ENCODE assay signal across 25 mouse cellular contexts in genomic region chr6:4041821-4042220, GRCm38 (mm10). TPM values are rescaled to one million over a fixed set of nuclear protein-coding genes. Genes with fewer than 3 reads are reported as not detected.
A peak's percentile ranks its signal among the peaks of the same experiment; 100 is the strongest.
DNase-seq lines count a peak whose midpoint lies in the region; ATAC-seq and TF ChIP-seq lines count a peak whose summit lies in the region.
"Had no signal": no experiment of that assay in that cellular context is flagged by ENCODE, and none has a peak within 500 bp of the region (broad histone marks: within the 10 kb centered on the region; RNA-seq: fewer than 3 reads in every experiment).

No protein-coding gene starts in this region.

- no peak overlapping the region for H3K9ac ChIP-seq in intestine, embryonic 15.5 days
- no peak overlapping the region for H3K9ac ChIP-seq in intestine, postnatal 0 days (ENCODE audit: low read depth, low read length)
- no peak overlapping the region for H3K9ac ChIP-seq in intestine, embryonic 16.5 days (ENCODE audit: low read depth, low read length)

- H3K9me3 ChIP-seq in intestine, embryonic 15.5 days: no peaks in the 10 kb centered on the region
- no peaks in the 10 kb centered on the region for H3K9me3 ChIP-seq in intestine, postnatal 0 days (ENCODE audit: control insufficient read depth)
- no peaks in the 10 kb centered on the region for H3K9me3 ChIP-seq in intestine, embryonic 16.5 days (ENCODE audit: control insufficient read depth, low read length)
- H3K9me3 ChIP-seq: G1E had no signal

- no peaks in the 10 kb centered on the region for H3K36me3 ChIP-seq in intestine, embryonic 15.5 days
- H3K36me3 ChIP-seq in intestine, postnatal 0 days (ENCODE audit: control insufficient read depth, insufficient read depth): no peaks in the 10 kb centered on the region
- no peaks in the 10 kb centered on the region for H3K36me3 ChIP-seq in intestine, embryonic 16.5 days (ENCODE audit: control insufficient read depth, insufficient read depth, low read length)
- H3K36me3 ChIP-seq: G1E had no signal

- H3K4me1 ChIP-seq in intestine, embryonic 15.5 days (replicated peaks): no peaks in the 10 kb centered on the region
- H3K4me1 ChIP-seq in intestine, postnatal 0 days (replicated peaks; ENCODE audit: control insufficient read depth, insufficient read depth, low read length): no peaks in the 10 kb centered on the region
- H3K4me1 ChIP-seq in intestine, embryonic 16.5 days (ENCODE audit: control insufficient read depth, insufficient read depth, low read length): no peaks in the 10 kb centered on the region

- no peak for DNase-seq in layer of hippocampus, adult 2 months (ENCODE audit: low spot score in 2 of 2)
- DNase-seq: adrenal gland, adult 2 months; adrenal gland, adult 8-10 months; adrenal gland, postnatal 10 days; adrenal gland, postnatal 14 days; adrenal gland, postnatal 25 days; adrenal gland, postnatal 36 days; B cell, adult 2 months; cerebellum, adult 11 months; cerebellum, adult 11-12 months; cerebellum, adult 18-20 months had no signal

- TF ChIP-seq CTCF in intestine, postnatal 0 days (IDR thresholded peaks at IDR 0.05; ENCODE audit: low read depth): no peak
- TF ChIP-seq CTCF in layer of hippocampus, adult 2 months (conservative IDR thresholded peaks at IDR 0.05): no peak

- ATAC-seq in intestine, embryonic 15.5 days: peak; percentile 70
- ATAC-seq in intestine, postnatal 0 days: no peak
- peak; percentile 64 for ATAC-seq in intestine, embryonic 16.5 days
- ATAC-seq: activated CD4-positive, CD25-positive, alpha-beta regulatory T cell, adult 4 months; CD4-positive, CD25-positive, alpha-beta regulatory T cell, adult 4 months; Patski had no signal

- no peak overlapping the region for H3K27ac ChIP-seq in intestine, embryonic 15.5 days
- no peak overlapping the region for H3K27ac ChIP-seq in intestine, postnatal 0 days (ENCODE audit: low read depth, low read length)
- H3K27ac ChIP-seq in intestine, embryonic 16.5 days (ENCODE audit: low read length): no peak overlapping the region
- H3K27ac ChIP-seq in layer of hippocampus, adult 2 months: no peak overlapping the region

- 64% methylated on average over 1 of the region's 1 CpGs for WGBS in intestine, embryonic 15.5 days
- WGBS in intestine, postnatal 0 days: 39% methylated on average over 1 of the region's 1 CpGs
- 53% methylated on average over 1 of the region's 1 CpGs for WGBS in intestine, embryonic 16.5 days

- no peak overlapping the region for H3K4me2 ChIP-seq in intestine, embryonic 15.5 days (replicated peaks)
- no peak overlapping the region for H3K4me2 ChIP-seq in intestine, postnatal 0 days (replicated peaks; ENCODE audit: low read depth)
- H3K4me2 ChIP-seq in intestine, embryonic 16.5 days (ENCODE audit: low read depth, low read length): no peak overlapping the region

- no peak overlapping the region for H3K4me3 ChIP-seq in intestine, embryonic 15.5 days (replicated peaks)
- H3K4me3 ChIP-seq in intestine, postnatal 0 days (ENCODE audit: low read depth, low read length): no peak overlapping the region
- no peak overlapping the region for H3K4me3 ChIP-seq in intestine, embryonic 16.5 days (ENCODE audit: low read length)
- no peak overlapping the region for H3K4me3 ChIP-seq in layer of hippocampus, adult 2 months

- H3K27me3 ChIP-seq in intestine, embryonic 15.5 days (replicated peaks): no peaks in the 10 kb centered on the region
- H3K27me3 ChIP-seq in intestine, postnatal 0 days (replicated peaks; ENCODE audit: control insufficient read depth, insufficient read depth, low read length): no peaks in the 10 kb centered on the region
- no peaks in the 10 kb centered on the region for H3K27me3 ChIP-seq in intestine, embryonic 16.5 days (replicated peaks; ENCODE audit: control insufficient read depth, insufficient read depth, low read length)
- H3K27me3 ChIP-seq: CH12.LX had no signal

RNA-seq across cellular contexts. Expression of gene Gng11, which starts 38.1 kb away (rescaled TPM):
- polyA plus RNA-seq in intestine, embryonic 15.5 days (2015; fragmentation: Nextera tagmentation; extraction: Ambion mirVana): 76.9 and 86.9 TPM in 2 replicates
- 93.7 and 100 TPM in 2 replicates for polyA plus RNA-seq in intestine, postnatal 0 days (2015; fragmentation: Nextera tagmentation; extraction: Ambion mirVana)
- 74.0 and 78.3 TPM in 2 replicates for polyA plus RNA-seq in intestine, embryonic 16.5 days (2015; fragmentation: Nextera tagmentation; extraction: Ambion mirVana)
- total RNA-seq in layer of hippocampus, adult 2 months (2021): 10 to 100 TPM; 10.3 to 12.0 TPM
- total RNA-seq: CH12.LX, G1E, MEL had no signal
- polyA plus RNA-seq: activated CD4-positive, CD25-positive, alpha-beta regulatory T cell, adult 4 months; CD4-positive, CD25-positive, alpha-beta regulatory T cell, adult 4 months; G1E; Patski had no signal

RNA-seq across cellular contexts. Expression of gene Bet1, which starts 45.0 kb away (rescaled TPM):
- 76.4 and 86.8 TPM in 2 replicates for polyA plus RNA-seq in intestine, embryonic 15.5 days (2015; fragmentation: Nextera tagmentation; extraction: Ambion mirVana)
- polyA plus RNA-seq in intestine, postnatal 0 days (2015; fragmentation: Nextera tagmentation; extraction: Ambion mirVana): 103 and 110 TPM in 2 replicates
- polyA plus RNA-seq in intestine, embryonic 16.5 days (2015; fragmentation: Nextera tagmentation; extraction: Ambion mirVana): 70.6 and 82.2 TPM in 2 replicates
- 10 to 100 TPM; 23.0 to 28.0 TPM for total RNA-seq in layer of hippocampus, adult 2 months (2021)

RNA-seq across cellular contexts. Expression of gene Gngt1, which starts 48.2 kb away (rescaled TPM):
- not detected in 2 replicates for polyA plus RNA-seq in intestine, embryonic 15.5 days (2015; fragmentation: Nextera tagmentation; extraction: Ambion mirVana)
- 0.17 TPM in 1 of 2 replicates, not detected in the other for polyA plus RNA-seq in intestine, postnatal 0 days (2015; fragmentation: Nextera tagmentation; extraction: Ambion mirVana)
- polyA plus RNA-seq in intestine, embryonic 16.5 days (2015; fragmentation: Nextera tagmentation; extraction: Ambion mirVana): 0.15 TPM in 1 of 2 replicates, not detected in the other
- not detected for total RNA-seq in layer of hippocampus, adult 2 months (2021)
- total RNA-seq: adrenal gland, adult 18-20 months; adrenal gland, adult 2 months; adrenal gland, adult 8-10 months; adrenal gland, postnatal 10 days; adrenal gland, postnatal 14 days; adrenal gland, postnatal 25 days; adrenal gland, postnatal 36 days; adrenal gland, postnatal 4 days; CH12.LX; ES-E14; MEL had no signal
- polyA plus RNA-seq: activated CD4-positive, CD25-positive, alpha-beta regulatory T cell, adult 4 months; adrenal gland, adult 2 months; brain, embryonic 14.5 days; C2C12; CD4-positive, CD25-positive, alpha-beta regulatory T cell, adult 4 months; G1E had no signal

RNA-seq across cellular contexts. Expression of gene Tfpi2, which starts 53.1 kb away (rescaled TPM):
- 11.2 and 12.0 TPM in 2 replicates for polyA plus RNA-seq in intestine, embryonic 15.5 days (2015; fragmentation: Nextera tagmentation; extraction: Ambion mirVana)
- polyA plus RNA-seq in intestine, postnatal 0 days (2015; fragmentation: Nextera tagmentation; extraction: Ambion mirVana): 7.1 and 8.2 TPM in 2 replicates
- polyA plus RNA-seq in intestine, embryonic 16.5 days (2015; fragmentation: Nextera tagmentation; extraction: Ambion mirVana): 13.8 and 15.5 TPM in 2 replicates
- total RNA-seq in layer of hippocampus, adult 2 months (2021): not detected
- total RNA-seq: CH12.LX, G1E, MEL had no signal
- polyA plus RNA-seq: activated CD4-positive, CD25-positive, alpha-beta regulatory T cell, adult 4 months; G1E; Patski had no signal
